Mouse (Mus musculus): ENCODE measurements around the gene Skiv2l.
A peak's percentile ranks its signal among the peaks of the same experiment; 100 is the strongest.

Gene Skiv2l

GRCm38 (mm10) chr17:34849722-34850516, at the start of gene Skiv2l, which contains the start of gene Nelfe:
Gene Skiv2l (minus strand): TSS chr17:34850210.
Gene Nelfe (plus strand): TSS chr17:34850391.
- peak; percentile 97 to 98 for DNase-seq

GRCm38 (mm10) chr17:34899053-34899889, 49.3 kb upstream of the Skiv2l start:
- peak; percentile 52 to 74 for DNase-seq

GRCm38 (mm10) chr17:34898706-34899052, 48.7 kb upstream of the Skiv2l start:
- DNase-seq: no peak

GRCm38 (mm10) chr17:34898160-34898586, 48.2 kb upstream of the Skiv2l start, which contains the start of the genes C2 and Ehmt2:
Gene C2 (minus strand): TSS chr17:34898265.
Gene Ehmt2 (plus strand): TSS chr17:34898469.
- peak; percentile 78 to 92 for DNase-seq

GRCm38 (mm10) chr17:34897373-34898159, 47.6 kb upstream of the Skiv2l start:
- peak in 1 of 2 experiments; percentile 57 for DNase-seq

- peak in 1 of 2 experiments; percentile 48 for DNase-seq
Observed at GRCm38 (mm10) chr17:34896366-34896765, 46.4 kb upstream of the Skiv2l start.

GRCm38 (mm10) chr17:34895724-34896123, 45.7 kb upstream of the Skiv2l start:
- DNase-seq: peak in 1 of 2 experiments; percentile 42

- DNase-seq: peak; percentile 62 to 69
Observed at GRCm38 (mm10) chr17:34894801-34895530, 45.0 kb upstream of the Skiv2l start.

GRCm38 (mm10) chr17:34894074-34894597, 44.1 kb upstream of the Skiv2l start:
- DNase-seq: peak; percentile 95 to 97

- DNase-seq: no peak
Observed at GRCm38 (mm10) chr17:34893072-34893824, 43.2 kb upstream of the Skiv2l start.

GRCm38 (mm10) chr17:34891377-34891776, 41.4 kb upstream of the Skiv2l start:
- no peak for DNase-seq

- DNase-seq: no peak
Observed at GRCm38 (mm10) chr17:34890074-34890743, 40.2 kb upstream of the Skiv2l start.

- DNase-seq: no peak
Observed at GRCm38 (mm10) chr17:34887942-34888341, 37.9 kb upstream of the Skiv2l start.

- DNase-seq: no peak
Observed at GRCm38 (mm10) chr17:34885615-34886014, 35.6 kb upstream of the Skiv2l start.

GRCm38 (mm10) chr17:34884704-34885103, 34.7 kb upstream of the Skiv2l start:
- DNase-seq: no peak

- DNase-seq: no peak
Observed at GRCm38 (mm10) chr17:34883332-34883731, 33.3 kb upstream of the Skiv2l start.

- peak; percentile 41 to 68 for DNase-seq
Observed at GRCm38 (mm10) chr17:34881683-34882310, 31.8 kb upstream of the Skiv2l start, which contains the start of gene Gm20547. Gene Gm20547 (minus strand): TSS chr17:34882042.

- DNase-seq: no peak
Observed at GRCm38 (mm10) chr17:34881166-34881565, 31.2 kb upstream of the Skiv2l start.

GRCm38 (mm10) chr17:34879336-34879879, 29.4 kb upstream of the Skiv2l start, which contains the start of gene Zbtb12:
Gene Zbtb12 (plus strand): TSS chr17:34879483.
- no peak for DNase-seq
